Mouse (Mus musculus) testis, postnatal 14 days (tissue): ENCODE measurements around the gene Hmcn2.

Experiments
- DNase-seq: peaks from one replicate; pipeline ENCODE4 v3.0.0; 2021; ENCODE audit warnings: low spot score

The Hmcn2 gene

GRCm38 (mm10) chr2:31455418-31455817, 141.2 kb downstream of the Hmcn2 start:
- no peak for DNase-seq

DNA sequence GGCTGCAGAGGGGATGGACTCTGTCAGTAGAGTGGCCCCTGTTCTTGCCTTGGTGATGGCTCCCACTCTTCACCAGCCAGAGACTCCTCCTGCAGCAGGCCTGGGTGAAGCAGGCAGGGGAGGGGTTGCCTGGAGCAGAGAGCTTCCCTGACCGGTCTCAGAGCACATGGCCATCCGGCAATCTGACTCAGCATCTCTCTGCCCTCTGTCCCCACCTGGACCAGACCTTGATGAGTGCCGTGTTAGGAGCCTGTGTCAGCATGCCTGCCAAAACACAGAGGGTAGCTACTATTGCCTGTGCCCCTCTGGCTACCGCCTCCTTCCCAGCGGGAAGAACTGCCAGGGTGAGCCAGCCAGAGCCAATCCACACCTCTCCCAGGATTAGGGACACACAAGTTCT, 144.2 kb downstream of the Hmcn2 start:
- no peak for DNase-seq

- peak; percentile 6 for DNase-seq
These were observed 145.0 kb downstream of the Hmcn2 start for GRCm38 (mm10) chr2:31458989-31459936.

- DNase-seq = peak; percentile 48
These were observed 145.9 kb downstream of the Hmcn2 start for GRCm38 (mm10) chr2:31460025-31460571.

DNA sequence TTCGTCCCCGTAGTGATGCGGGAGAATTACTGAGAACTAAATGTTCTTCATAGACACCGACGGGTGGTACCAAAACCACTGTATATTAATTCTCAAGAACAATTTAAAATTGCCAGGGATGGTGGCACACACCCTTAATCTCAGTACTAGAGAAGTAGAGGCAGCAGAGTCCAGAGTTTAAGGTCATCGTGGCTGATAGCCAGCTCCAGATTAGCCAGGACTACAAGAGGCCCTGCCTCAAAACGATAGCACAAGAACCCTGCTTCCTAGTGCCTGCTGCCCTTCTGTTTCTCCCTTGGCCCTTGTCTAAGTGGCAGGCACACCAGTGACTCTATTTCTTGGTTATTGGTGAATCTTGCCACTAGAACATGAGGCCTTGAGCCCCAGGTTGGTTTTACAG, 146.7 kb downstream of the Hmcn2 start:
- no peak for DNase-seq

DNA sequence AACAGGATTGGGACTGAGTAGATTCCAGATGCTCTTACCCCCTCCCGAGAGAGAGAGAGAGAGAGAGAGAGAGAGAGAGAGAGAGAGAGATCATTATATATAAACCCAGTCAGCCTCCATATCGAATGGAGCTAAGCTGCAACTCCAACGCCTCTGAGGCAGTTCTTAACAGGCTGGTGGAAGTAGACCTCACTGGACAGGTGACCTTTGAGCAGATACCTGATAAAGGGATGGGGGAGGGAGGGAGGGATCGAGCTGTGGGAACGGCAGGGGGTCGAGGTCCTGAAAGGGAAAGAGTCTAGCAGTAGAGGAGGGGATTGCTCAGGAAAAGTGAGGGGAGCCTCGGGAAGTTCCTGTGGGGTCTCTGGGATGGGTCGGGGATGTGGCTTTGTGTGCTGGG, 147.8 kb downstream of the Hmcn2 start:
- no peak for DNase-seq

DNA sequence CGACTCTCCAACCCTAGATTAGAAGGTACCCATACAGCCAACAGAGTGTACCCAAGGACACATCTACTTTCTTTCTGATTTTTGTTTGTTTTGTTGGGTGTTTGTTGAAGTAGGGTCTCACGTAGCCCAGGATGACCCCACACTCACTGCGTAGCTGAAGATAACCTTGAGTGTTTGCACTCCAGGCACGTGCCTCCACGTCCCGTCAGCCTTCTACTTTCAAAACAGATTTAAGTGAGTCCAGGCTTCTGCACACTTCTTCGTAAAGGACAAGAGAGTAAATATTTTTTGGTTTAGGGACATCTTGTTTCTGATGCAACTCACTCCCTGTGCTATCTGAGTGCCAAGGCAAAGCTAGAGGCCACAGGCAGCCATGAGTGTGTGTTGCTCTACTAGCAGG, 149.0 kb downstream of the Hmcn2 start:
- DNase-seq = no peak

GRCm38 (mm10) chr2:31463696-31464528, 149.7 kb downstream of the Hmcn2 start:
- DNase-seq = no peak

GRCm38 (mm10) chr2:31464529-31464910, 150.3 kb downstream of the Hmcn2 start:
- no peak for DNase-seq

- DNase-seq = no peak
These were observed 153.2 kb downstream of the Hmcn2 start for GRCm38 (mm10) chr2:31467457-31467856.

DNA sequence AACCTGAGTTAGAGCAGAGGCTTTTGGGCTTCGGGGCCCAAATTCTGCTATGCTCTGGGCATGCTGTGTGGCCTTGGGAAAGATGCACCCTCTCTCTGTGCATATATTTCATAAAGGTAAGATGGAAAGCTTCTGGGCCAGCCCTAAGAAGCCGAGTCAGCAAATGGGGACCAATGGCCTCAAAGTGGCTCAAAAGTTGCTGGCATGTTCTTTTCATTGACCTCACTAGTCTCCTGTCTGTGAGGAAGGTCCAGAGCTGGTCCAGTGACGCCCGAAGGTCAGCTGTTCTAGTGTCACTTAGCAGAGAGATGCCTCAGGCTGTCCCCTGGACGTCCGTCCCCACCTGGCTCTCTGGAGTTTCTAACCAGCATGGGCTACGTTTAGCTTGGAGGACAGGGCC, 154.6 kb downstream of the Hmcn2 start:
- no peak for DNase-seq

DNA sequence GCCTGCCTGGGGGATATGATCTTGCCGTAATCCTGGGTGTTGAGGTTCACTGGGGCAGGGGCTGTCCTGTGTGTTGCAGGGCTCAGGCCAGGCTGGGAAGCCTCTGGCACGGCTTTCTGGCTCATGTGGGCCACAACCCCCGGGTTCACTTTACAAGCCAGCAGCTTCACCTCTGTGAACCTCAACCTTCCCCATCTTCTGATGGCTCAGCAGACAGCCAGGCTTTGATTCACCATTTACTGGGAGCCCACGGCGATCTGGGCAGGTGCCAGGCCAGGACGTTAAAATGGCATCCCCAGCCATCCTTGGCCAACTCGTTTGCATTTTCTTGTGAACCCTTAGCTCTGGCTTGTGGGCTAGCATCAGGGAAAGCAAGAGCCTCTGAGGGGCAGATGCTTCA, 155.3 kb downstream of the Hmcn2 start:
- no peak for DNase-seq

DNA sequence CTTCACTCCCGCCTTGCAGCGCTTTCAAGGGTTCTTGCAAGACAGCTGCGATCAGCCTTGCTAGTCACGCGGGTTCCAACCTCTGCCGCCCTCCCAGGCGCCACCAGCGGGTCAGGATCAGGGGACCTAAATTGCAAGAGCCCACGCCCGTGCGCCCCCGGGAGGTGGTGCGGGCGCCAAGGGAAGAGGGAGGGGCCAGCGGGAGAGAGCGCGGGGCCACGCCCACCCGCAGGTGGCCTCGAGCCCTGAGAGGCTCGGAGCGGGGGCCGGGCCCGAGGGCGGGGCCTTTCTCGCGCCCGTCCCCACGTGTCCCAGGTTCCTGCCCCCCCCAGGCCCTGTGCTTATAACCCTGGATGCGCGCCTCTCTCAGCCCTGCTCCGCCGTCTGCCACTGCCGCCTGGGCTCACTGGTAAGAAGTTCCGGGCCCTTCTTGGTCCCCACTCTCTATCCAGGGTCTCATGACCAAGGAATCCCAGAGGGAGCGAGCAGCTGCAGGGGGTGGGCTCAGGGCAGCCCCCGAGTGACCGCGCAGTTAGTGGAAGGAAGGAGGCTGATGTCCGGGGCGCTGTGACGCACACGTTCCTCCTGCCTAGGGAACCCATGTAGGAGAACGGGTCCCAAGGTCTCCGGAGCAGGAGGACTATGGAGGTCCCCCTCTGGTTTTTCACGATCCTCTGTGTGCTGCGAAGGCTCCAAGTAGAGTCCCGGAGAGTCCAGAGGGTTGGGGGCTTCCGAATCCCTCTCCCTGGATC, 155.9 kb downstream of the Hmcn2 start, which contains the start of gene Ass1:
Gene Ass1 (plus strand): TSS at position 277 of the 752 bp plus-strand sequence.
- peak; percentile 76 for DNase-seq

DNA sequence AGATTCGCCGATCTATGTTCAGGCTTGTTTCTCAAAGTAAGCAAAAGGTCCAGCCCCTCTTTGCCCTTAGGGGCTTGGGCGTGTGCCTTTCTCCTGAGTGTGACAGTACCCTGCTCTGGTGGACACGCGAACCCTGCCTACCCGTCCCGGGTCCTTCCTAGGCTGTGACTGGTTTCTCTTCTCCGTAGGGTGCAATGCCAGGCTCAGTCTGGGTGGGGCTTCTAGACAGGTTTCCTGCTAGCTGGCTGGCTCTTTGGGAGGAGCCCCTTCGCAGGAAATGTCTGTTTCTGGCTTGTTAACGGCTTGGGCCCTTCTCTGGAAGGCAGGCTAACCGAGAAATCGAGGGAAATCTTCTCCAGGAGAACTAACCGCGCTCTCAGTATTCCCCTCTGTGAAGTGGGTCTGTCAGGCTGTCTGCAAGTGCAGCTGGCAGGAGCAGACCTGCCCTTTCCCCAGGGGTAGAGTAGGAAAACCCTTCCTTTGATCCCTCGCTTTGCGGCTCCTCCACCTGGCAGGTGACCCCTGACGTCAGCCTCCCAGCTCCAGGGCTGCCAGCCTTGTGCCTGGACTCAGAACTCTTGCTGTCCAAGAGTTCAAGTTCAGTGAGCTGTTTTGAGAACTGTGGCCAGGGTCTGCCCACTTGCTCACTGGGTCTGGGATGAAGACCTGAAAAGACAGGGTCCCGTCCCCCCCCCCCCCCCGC, 156.6 kb downstream of the Hmcn2 start:
- no peak for DNase-seq

GRCm38 (mm10) chr2:31471611-31472010, 157.4 kb downstream of the Hmcn2 start:
- no peak for DNase-seq

- no peak for DNase-seq
These were observed 158.3 kb downstream of the Hmcn2 start for GRCm38 (mm10) chr2:31472406-31473065.

DNA sequence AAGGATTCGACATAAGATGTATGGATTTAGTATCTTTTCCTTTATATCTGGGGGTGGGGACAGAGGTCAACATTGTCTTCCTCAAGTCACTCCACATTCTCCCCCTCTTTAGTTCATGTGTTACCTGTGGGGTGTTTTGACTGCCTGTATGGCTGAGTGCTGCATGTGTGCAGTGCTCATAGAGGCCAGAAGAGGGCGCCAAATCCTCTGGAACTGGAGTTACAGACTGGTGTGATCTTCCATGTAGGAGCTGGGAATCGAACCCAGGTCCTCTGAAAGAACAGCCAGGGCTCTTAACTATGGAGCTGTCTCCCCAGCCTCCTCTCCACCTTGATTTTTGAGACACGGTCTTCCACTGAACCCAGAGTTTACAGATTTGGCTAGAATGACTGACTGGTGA, 159.7 kb downstream of the Hmcn2 start:
- no peak for DNase-seq

- no peak for DNase-seq
These were observed 160.5 kb downstream of the Hmcn2 start for GRCm38 (mm10) chr2:31474686-31475085.

GRCm38 (mm10) chr2:31476107-31476820, 162.0 kb downstream of the Hmcn2 start:
- DNase-seq = peak; percentile 72
